Mouse (Mus musculus): ENCODE data around the gene Romo1. TPM values are rescaled to one million over a fixed set of nuclear protein-coding genes. Genes with fewer than 3 reads are reported as not detected.

The Romo1 gene
- total and polyA plus RNA-seq, 2 experiments from 2014 or later: 89.4 to 521 TPM

DNA sequence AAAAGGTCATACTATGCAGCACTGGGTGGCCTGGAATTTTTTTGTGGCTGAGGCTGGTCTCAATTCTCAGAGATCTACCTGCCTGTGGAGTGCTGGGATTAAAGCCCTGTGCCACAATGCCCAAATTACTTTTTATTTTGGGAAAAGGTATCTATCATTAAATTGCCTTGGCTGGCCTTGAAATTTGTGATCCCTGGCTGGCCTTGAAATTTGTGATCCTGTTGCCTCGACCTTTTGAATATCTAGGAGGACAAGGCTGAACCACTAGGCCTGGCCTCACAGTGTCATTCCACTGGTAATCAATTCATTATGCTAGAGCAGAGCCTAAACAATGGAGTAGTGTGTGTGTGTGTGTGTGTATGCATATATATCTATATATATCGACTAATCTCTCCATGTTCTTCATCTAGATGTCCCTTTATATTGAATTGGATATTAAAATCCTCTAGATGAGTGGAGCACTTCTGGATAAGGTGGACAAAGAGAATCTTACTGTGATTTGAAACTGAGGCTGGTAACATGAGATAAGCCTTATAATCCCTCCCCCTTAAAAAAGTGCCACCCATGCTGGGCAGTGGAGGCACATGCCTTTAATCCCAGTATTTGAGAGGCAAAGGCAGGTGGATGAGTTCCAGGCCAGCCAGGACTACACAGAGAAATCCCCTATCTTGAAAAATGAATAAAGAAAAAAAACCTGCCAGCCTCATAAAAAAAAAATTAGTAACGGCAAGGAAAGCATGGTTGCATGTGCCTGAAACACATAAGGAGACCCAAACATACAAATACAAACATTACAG lies 49.4 kb downstream of the Romo1 start:
- DNase-seq (ENCODE audit: low spot score) (no peak), ATAC-seq (ENCODE audit: low FRiP score) (no peak)
- H3K36me3 ChIP-seq (ENCODE audit: insufficient read depth, low read length): no peaks in the 10 kb centered on the region
- H3K27ac ChIP-seq (ENCODE audit: low read depth, low read length): no peak overlapping the region
- H3K9ac ChIP-seq (replicated peaks; ENCODE audit: low read length, poor library complexity, severe bottlenecking): no peak overlapping the region
- peaks cover 5% of the 10 kb centered on the region; the same call in 1 of the 2 replicates for H3K4me1 ChIP-seq (ENCODE audit: insufficient read depth, low read length)
- WGBS: 81% methylated on average over 3 of the region's 3 CpGs
- no peak overlapping the region for H3K4me3 ChIP-seq (ENCODE audit: low read depth, low read length)
- H3K4me2 ChIP-seq (ENCODE audit: low read depth, low read length, poor library complexity, severe bottlenecking): no peak overlapping the region
- H3K27me3 ChIP-seq (ENCODE audit: insufficient read depth, low read length): no peaks in the 10 kb centered on the region
- no peak for TF ChIP-seq CTCF (IDR thresholded peaks at IDR 0.05)
- H3K9me3 ChIP-seq (ENCODE audit: low read length): no peaks in the 10 kb centered on the region

- Histone ChIP-seq H3K4me2 (ENCODE audit: low read depth, low read length, poor library complexity, severe bottlenecking) (no peak overlapping the region), H3K9me3 (ENCODE audit: low read length) (no peaks in the 10 kb centered on the region)
- TF ChIP-seq CTCF (IDR thresholded peaks at IDR 0.05): no peak
Measured at GRCm38 (mm10) chr2:156194571-156194970, 50.7 kb downstream of the Romo1 start.

More at GRCm38 (mm10) chr2:156194571-156194970, 50.7 kb downstream of the Romo1 start:
- Histone ChIP-seq H3K36me3 (ENCODE audit: insufficient read depth, low read length) (no peaks in the 10 kb centered on the region), H3K27me3 (ENCODE audit: insufficient read depth, low read length) (no peaks in the 10 kb centered on the region), H3K9ac (replicated peaks; ENCODE audit: low read length, poor library complexity, severe bottlenecking) (no peak overlapping the region), H3K4me3 (ENCODE audit: low read depth, low read length) (no peak overlapping the region), H3K27ac (ENCODE audit: low read depth, low read length) (no peak overlapping the region), H3K4me1 (ENCODE audit: insufficient read depth, low read length) (peaks cover 7% of the 10 kb centered on the region; the same call in 1 of the 2 replicates)
- ATAC-seq (ENCODE audit: low FRiP score): no peak
- DNase-seq (ENCODE audit: low spot score): no peak

Other genes with a start within 250 kb of the Romo1 start
- 44.6 and 48.2 TPM in 2 replicates for gene Uqcc1, start 213.7 kb upstream of the Romo1 start, total RNA-seq (2014; rRNA removed)
- 55.0 and 58.9 TPM in 2 replicates for gene Uqcc1, start 213.7 kb upstream of the Romo1 start, polyA plus RNA-seq (2015; fragmentation: Nextera tagmentation; extraction: Ambion mirVana)
- not detected in 2 replicates for gene Gm15557, start 203.3 kb upstream of the Romo1 start, total RNA-seq (2014; rRNA removed)
- not detected in 2 replicates for gene Gm15557, start 203.3 kb upstream of the Romo1 start, polyA plus RNA-seq (2015; fragmentation: Nextera tagmentation; extraction: Ambion mirVana)
- 1.5 and 2.0 TPM in 2 replicates for gene Gdf5, start 198.7 kb upstream of the Romo1 start, total RNA-seq (2014; rRNA removed)
- gene Gdf5, start 198.7 kb upstream of the Romo1 start, polyA plus RNA-seq (2015; fragmentation: Nextera tagmentation; extraction: Ambion mirVana): 0.69 and 1.2 TPM in 2 replicates
- 14.1 and 19.2 TPM in 2 replicates for gene Cep250, start 187.6 kb upstream of the Romo1 start, total RNA-seq (2014; rRNA removed)
- gene Cep250, start 187.6 kb upstream of the Romo1 start, polyA plus RNA-seq (2015; fragmentation: Nextera tagmentation; extraction: Ambion mirVana): 8.7 and 10.1 TPM in 2 replicates
- 0.44 and 1.0 TPM in 2 replicates for gene 6430550D23Rik, start 136.1 kb upstream of the Romo1 start, total RNA-seq (2014; rRNA removed)
- 0.27 and 0.75 TPM in 2 replicates for gene 6430550D23Rik, start 136.1 kb upstream of the Romo1 start, polyA plus RNA-seq (2015; fragmentation: Nextera tagmentation; extraction: Ambion mirVana)
- gene Ergic3, start 136.0 kb upstream of the Romo1 start, total RNA-seq (2014; rRNA removed): 280 and 284 TPM in 2 replicates
- 467 and 547 TPM in 2 replicates for gene Ergic3, start 136.0 kb upstream of the Romo1 start, polyA plus RNA-seq (2015; fragmentation: Nextera tagmentation; extraction: Ambion mirVana)
- gene Fer1l4, start 91.1 kb upstream of the Romo1 start, total RNA-seq (2014; rRNA removed): 0.19 TPM in 1 of 2 replicates, not detected in the other
- not detected in 2 replicates for gene Fer1l4, start 91.1 kb upstream of the Romo1 start, polyA plus RNA-seq (2015; fragmentation: Nextera tagmentation; extraction: Ambion mirVana)
- 8.1 and 15.2 TPM in 2 replicates for gene Spag4, start 78.9 kb upstream of the Romo1 start, total RNA-seq (2014; rRNA removed)
- gene Spag4, start 78.9 kb upstream of the Romo1 start, polyA plus RNA-seq (2015; fragmentation: Nextera tagmentation; extraction: Ambion mirVana): 8.1 and 8.4 TPM in 2 replicates
- gene Cpne1, start 32.1 kb upstream of the Romo1 start, total RNA-seq (2014; rRNA removed): 30.0 and 34.1 TPM in 2 replicates
- gene Cpne1, start 32.1 kb upstream of the Romo1 start, polyA plus RNA-seq (2015; fragmentation: Nextera tagmentation; extraction: Ambion mirVana): 13.7 and 13.8 TPM in 2 replicates
- 29.2 and 33.2 TPM in 2 replicates for gene Rbm12, start 32.1 kb upstream of the Romo1 start, total RNA-seq (2014; rRNA removed)
- 17.2 and 19.8 TPM in 2 replicates for gene Rbm12, start 32.1 kb upstream of the Romo1 start, polyA plus RNA-seq (2015; fragmentation: Nextera tagmentation; extraction: Ambion mirVana)
- 54.1 and 56.8 TPM in 2 replicates for gene Gm28036, start 16.9 kb upstream of the Romo1 start, total RNA-seq (2014; rRNA removed)
- gene Gm28036, start 16.9 kb upstream of the Romo1 start, polyA plus RNA-seq (2015; fragmentation: Nextera tagmentation; extraction: Ambion mirVana): 10.1 and 10.8 TPM in 2 replicates
- 34.5 and 40.3 TPM in 2 replicates for gene Nfs1, start 147 bp downstream of the Romo1 start, total RNA-seq (2014; rRNA removed)
- gene Nfs1, start 147 bp downstream of the Romo1 start, polyA plus RNA-seq (2015; fragmentation: Nextera tagmentation; extraction: Ambion mirVana): 34.9 and 38.5 TPM in 2 replicates
- gene Rbm39, start 36.2 kb downstream of the Romo1 start, total RNA-seq (2014; rRNA removed): 234 and 372 TPM in 2 replicates
- 387 and 466 TPM in 2 replicates for gene Rbm39, start 36.2 kb downstream of the Romo1 start, polyA plus RNA-seq (2015; fragmentation: Nextera tagmentation; extraction: Ambion mirVana)
- 27.6 and 37.4 TPM in 2 replicates for gene Phf20, start 52.4 kb downstream of the Romo1 start, total RNA-seq (2014; rRNA removed)
- 108 and 116 TPM in 2 replicates for gene Phf20, start 52.4 kb downstream of the Romo1 start, polyA plus RNA-seq (2015; fragmentation: Nextera tagmentation; extraction: Ambion mirVana)
- 3.2 and 3.3 TPM in 2 replicates for gene Cnbd2, start 168.3 kb downstream of the Romo1 start, total RNA-seq (2014; rRNA removed)
- gene Cnbd2, start 168.3 kb downstream of the Romo1 start, polyA plus RNA-seq (2015; fragmentation: Nextera tagmentation; extraction: Ambion mirVana): 8.9 and 10.0 TPM in 2 replicates
- gene Scand1, start 168.7 kb downstream of the Romo1 start, total RNA-seq (2014; rRNA removed): 268 and 307 TPM in 2 replicates
- gene Scand1, start 168.7 kb downstream of the Romo1 start, polyA plus RNA-seq (2015; fragmentation: Nextera tagmentation; extraction: Ambion mirVana): 132 and 145 TPM in 2 replicates

Measured in midbrain, postnatal 0 days (tissue).